Mouse (Mus musculus) bone marrow macrophage, adult 2 months (primary cell): ENCODE data around the gene Senp3.

ENCODE experiments used
- CTCF ChIP-seq: IDR thresholded peaks from 2 replicates; pipeline ENCODE4 v1.5.1; 2012; ENCODE audit warnings: low read depth, mild to moderate bottlenecking, low read length, moderate library complexity
- POLR2A ChIP-seq: IDR thresholded peaks from 2 replicates; pipeline ENCODE4 v1.6.1; 2012; ENCODE audit warnings: mild to moderate bottlenecking, low read depth, low read length, borderline replicate concordance

- no peak for TF ChIP-seq CTCF
- no peak for TF ChIP-seq POLR2A
Measured at GRCm38 (mm10) chr11:69693421-69693965, 11.6 kb upstream of the Senp3 start.
